Mouse (Mus musculus) embryonic facial prominence, embryonic 10.5 days (tissue): ENCODE results near the gene Slc9a8. TPM values are rescaled to one million over a fixed set of nuclear protein-coding genes. Genes with fewer than 3 reads are reported as not detected.

Experiments used
- DNase-seq: peaks from one replicate; pipeline ENCODE4 v3.0.0-alpha.2; 2017; ENCODE audit warnings: low spot score
- H3K27ac ChIP-seq: fragments of 300-500 bp; sonication (generic); replicated peaks from 2 replicates; pipeline ENCODE4 v1.5.1; 2016; ENCODE audit warnings: mild to moderate bottlenecking
- H3K27me3 ChIP-seq: fragments of 300-500 bp; sonication (generic); replicated peaks from 2 replicates; pipeline ENCODE4 v1.6.1; 2016; ENCODE audit warnings: low read depth, mild to moderate bottlenecking; ENCODE audit not compliant: poor library complexity, severe bottlenecking
- H3K36me3 ChIP-seq: fragments of 300-500 bp; sonication (generic); replicated peaks from 2 replicates; pipeline ENCODE4 v1.6.1; 2016; ENCODE audit warnings: mild to moderate bottlenecking, moderate library complexity
- H3K4me1 ChIP-seq: fragments of 300-500 bp; sonication (generic); 2 replicates; pipeline ENCODE4 v1.6.1; 2016
- H3K4me3 ChIP-seq: fragments of 300-500 bp; sonication (generic); 2 replicates; pipeline ENCODE4 v1.5.1; 2016; ENCODE audit warnings: mild to moderate bottlenecking, moderate library complexity
- H3K9me3 ChIP-seq: fragments of 300-500 bp; sonication (generic); 2 replicates; pipeline ENCODE4 v1.6.1; 2016; ENCODE audit warnings: mild to moderate bottlenecking
- WGBS: fragments of 180-500 bp; shearing (Covaris S2); methylation state at CpG from one replicate; pipeline ENCODE4 v1.1.7; 2016; 5-methylcytosine and 5-hydroxymethylcytosine counted together
- polyA plus RNA-seq: library from polyadenylated mRNA; unstranded; fragments of >200 nt; fragmentation: Nextera tagmentation; extraction: Ambion mirVana; gene quantifications from 2 replicates; pipeline ENCODE4 v1.2.1, GENCODE M21; 2016

Slc9a8 gene
- polyA plus RNA-seq, 1 experiment from 2014 or later, result 25.9 TPM

GRCm38 (mm10) chr2:167436371-167436770 is 14.9 kb downstream of the Slc9a8 start:
- Histone ChIP-seq H3K27me3 (no peaks in the 10 kb centered on the region), H3K27ac (no peak overlapping the region), H3K9me3 (no peaks in the 10 kb centered on the region), H3K4me3 (no peak overlapping the region), H3K36me3 (peaks cover 93% of the 10 kb centered on the region), H3K4me1 (no peaks in the 10 kb centered on the region)
- WGBS, result 92% methylated on average over 5 of the region's 5 CpGs
- no peak for DNase-seq

- 95% methylated on average over 3 of the region's 3 CpGs for WGBS
- DNase-seq, result no peak
- Histone ChIP-seq H3K36me3 (peaks cover 97% of the 10 kb centered on the region), H3K27ac (no peak overlapping the region), H3K9me3 (no peaks in the 10 kb centered on the region), H3K27me3 (no peaks in the 10 kb centered on the region), H3K4me3 (no peak overlapping the region), H3K4me1 (no peaks in the 10 kb centered on the region)
Observed at GRCm38 (mm10) chr2:167439422-167439821, 17.9 kb downstream of the Slc9a8 start.

- Histone ChIP-seq H3K27ac (no peak overlapping the region), H3K27me3 (no peaks in the 10 kb centered on the region), H3K4me1 (no peaks in the 10 kb centered on the region), H3K36me3 (peaks cover 95% of the 10 kb centered on the region), H3K9me3 (no peaks in the 10 kb centered on the region), H3K4me3 (no peak overlapping the region)
- DNase-seq, result no peak
- WGBS, result 89% methylated on average over 4 of the region's 4 CpGs
Observed at GRCm38 (mm10) chr2:167443411-167444193, 22.1 kb downstream of the Slc9a8 start.

- Histone ChIP-seq H3K27me3 (no peaks in the 10 kb centered on the region), H3K9me3 (no peaks in the 10 kb centered on the region), H3K4me3 (no peak overlapping the region), H3K27ac (no peak overlapping the region), H3K36me3 (peaks cover 95% of the 10 kb centered on the region), H3K4me1 (no peaks in the 10 kb centered on the region)
- WGBS, result 85% methylated on average over 20 of the region's 20 CpGs
- DNase-seq, result no peak
Observed at GRCm38 (mm10) chr2:167445911-167446780, 24.6 kb downstream of the Slc9a8 start.

GRCm38 (mm10) chr2:167447207-167447606 is 25.7 kb downstream of the Slc9a8 start:
- no peaks in the 10 kb centered on the region for H3K27me3 ChIP-seq
- H3K27ac ChIP-seq, result no peak overlapping the region
- H3K9me3 ChIP-seq, result no peaks in the 10 kb centered on the region
- H3K36me3 ChIP-seq, result peaks cover 92% of the 10 kb centered on the region
- 93% methylated on average over 7 of the region's 7 CpGs for WGBS
- H3K4me3 ChIP-seq, result no peak overlapping the region
- DNase-seq, result no peak
- no peaks in the 10 kb centered on the region for H3K4me1 ChIP-seq

- Histone ChIP-seq H3K27me3 (no peaks in the 10 kb centered on the region), H3K36me3 (peaks cover 90% of the 10 kb centered on the region), H3K9me3 (no peaks in the 10 kb centered on the region), H3K27ac (no peak overlapping the region), H3K4me1 (no peaks in the 10 kb centered on the region), H3K4me3 (no peak overlapping the region)
- WGBS, result 88% methylated on average over 8 of the region's 8 CpGs
- DNase-seq, result no peak
Observed at GRCm38 (mm10) chr2:167447629-167448028, 26.1 kb downstream of the Slc9a8 start.

GRCm38 (mm10) chr2:167449331-167450275 is 28.1 kb downstream of the Slc9a8 start:
- Histone ChIP-seq H3K9me3 (no peaks in the 10 kb centered on the region), H3K27me3 (no peaks in the 10 kb centered on the region), H3K4me1 (no peaks in the 10 kb centered on the region), H3K4me3 (no peak overlapping the region), H3K36me3 (peaks cover 91% of the 10 kb centered on the region), H3K27ac (no peak overlapping the region; the same call in 1 of the 2 replicates)
- WGBS, result 90% methylated on average over 21 of the region's 21 CpGs
- DNase-seq, result no peak

GRCm38 (mm10) chr2:167450647-167451046 is 29.1 kb downstream of the Slc9a8 start:
- DNase-seq, result no peak
- Histone ChIP-seq H3K27ac (no peak overlapping the region), H3K27me3 (no peaks in the 10 kb centered on the region), H3K4me3 (no peak overlapping the region), H3K36me3 (peaks cover 90% of the 10 kb centered on the region), H3K9me3 (no peaks in the 10 kb centered on the region), H3K4me1 (no peaks in the 10 kb centered on the region)
- 90% methylated on average over 8 of the region's 8 CpGs for WGBS

- WGBS, result 92% methylated on average over 3 of the region's 3 CpGs
- Histone ChIP-seq H3K4me3 (no peak overlapping the region), H3K4me1 (no peaks in the 10 kb centered on the region), H3K27me3 (no peaks in the 10 kb centered on the region), H3K36me3 (peaks cover 91% of the 10 kb centered on the region), H3K9me3 (no peaks in the 10 kb centered on the region), H3K27ac (no peak overlapping the region)
- no peak for DNase-seq
Observed at GRCm38 (mm10) chr2:167453814-167454213, 32.3 kb downstream of the Slc9a8 start.

- peaks cover 93% of the 10 kb centered on the region for H3K36me3 ChIP-seq
Observed at GRCm38 (mm10) chr2:167456361-167457020, 35.0 kb downstream of the Slc9a8 start.

GRCm38 (mm10) chr2:167457213-167457612 is 35.7 kb downstream of the Slc9a8 start:
- 93% methylated on average over 9 of the region's 9 CpGs for WGBS
- peaks cover 95% of the 10 kb centered on the region for H3K36me3 ChIP-seq
- no peak for DNase-seq

More at GRCm38 (mm10) chr2:167456361-167457020, 35.0 kb downstream of the Slc9a8 start:
- 96% methylated on average over 5 of the region's 5 CpGs for WGBS
- no peaks in the 10 kb centered on the region for H3K9me3 ChIP-seq
- no peak for DNase-seq
- no peaks in the 10 kb centered on the region for H3K27me3 ChIP-seq
- no peak overlapping the region for H3K4me3 ChIP-seq
- no peak overlapping the region for H3K27ac ChIP-seq
- no peaks in the 10 kb centered on the region for H3K4me1 ChIP-seq

More at GRCm38 (mm10) chr2:167457213-167457612, 35.7 kb downstream of the Slc9a8 start:
- Histone ChIP-seq H3K27ac (no peak overlapping the region), H3K9me3 (no peaks in the 10 kb centered on the region), H3K4me1 (no peaks in the 10 kb centered on the region), H3K27me3 (no peaks in the 10 kb centered on the region), H3K4me3 (no peak overlapping the region)
